Comparison of ENCODE assay signal across 12 mouse cellular contexts in genomic region chr8:91572630-91573029, GRCm38 (mm10).
DNase-seq lines count a peak whose midpoint lies in the region; ATAC-seq and TF ChIP-seq lines count a peak whose summit lies in the region.
"Had no signal": no experiment of that assay in that cellular context is flagged by ENCODE, and none has a peak within 500 bp of the region (broad histone marks: within the 10 kb centered on the region; RNA-seq: fewer than 3 reads in every experiment).

No protein-coding gene starts in this region.

- no peak overlapping the region for H3K9ac ChIP-seq in heart, embryonic 13.5 days
- H3K9ac ChIP-seq in midbrain, postnatal 0 days (replicated peaks; ENCODE audit: low read length, poor library complexity, severe bottlenecking), result no peak overlapping the region
- H3K9ac ChIP-seq: embryonic facial prominence, embryonic 15.5 days; forebrain, embryonic 13.5 days; hindbrain, embryonic 12.5 days had no signal

- no peak for TF ChIP-seq CTCF in midbrain, postnatal 0 days (IDR thresholded peaks at IDR 0.05)

- peak overlapping the region; percentile 32; the same call in 1 of the 2 replicates for H3K27ac ChIP-seq in heart, embryonic 13.5 days (replicated peaks)
- peak overlapping the region; percentile 57; the same call in 1 of the 2 replicates for H3K27ac ChIP-seq in midbrain, embryonic 10.5 days (replicated peaks)
- H3K27ac ChIP-seq in midbrain, postnatal 0 days (ENCODE audit: low read depth, low read length), result no peak overlapping the region
- H3K27ac ChIP-seq: embryonic facial prominence, embryonic 15.5 days; forebrain, embryonic 13.5 days; hindbrain, embryonic 12.5 days had no signal

- H3K4me2 ChIP-seq in heart, embryonic 13.5 days, result peak overlapping the region; percentile 3; the same call in 1 of the 2 replicates
- H3K4me2 ChIP-seq in midbrain, postnatal 0 days (ENCODE audit: low read depth, low read length, poor library complexity, severe bottlenecking), result no peak overlapping the region
- H3K4me2 ChIP-seq: embryonic facial prominence, embryonic 15.5 days; forebrain, embryonic 13.5 days; hindbrain, embryonic 12.5 days had no signal

- no peaks in the 10 kb centered on the region for H3K36me3 ChIP-seq in heart, embryonic 13.5 days
- H3K36me3 ChIP-seq in midbrain, embryonic 10.5 days, result 0 out of 2 replicates have a peak, but pooled peaks cover 3% of the 10 kb centered on the region
- no peaks in the 10 kb centered on the region for H3K36me3 ChIP-seq in midbrain, postnatal 0 days (ENCODE audit: insufficient read depth, low read length)
- H3K36me3 ChIP-seq: embryonic facial prominence, embryonic 15.5 days; hindbrain, embryonic 12.5 days had no signal

- no peaks in the 10 kb centered on the region for H3K9me3 ChIP-seq in heart, embryonic 13.5 days
- H3K9me3 ChIP-seq in midbrain, embryonic 10.5 days (replicated peaks), result 0 out of 2 replicates have a peak, but pooled peaks cover 3% of the 10 kb centered on the region
- H3K9me3 ChIP-seq in midbrain, postnatal 0 days (ENCODE audit: low read length), result no peaks in the 10 kb centered on the region
- H3K9me3 ChIP-seq: embryonic facial prominence, embryonic 15.5 days; forebrain, embryonic 13.5 days had no signal

- H3K27me3 ChIP-seq in heart, embryonic 13.5 days (replicated peaks), result no peaks in the 10 kb centered on the region
- H3K27me3 ChIP-seq in midbrain, embryonic 10.5 days (ENCODE audit: low read depth, poor library complexity, severe bottlenecking), result peaks cover 14% of the 10 kb centered on the region; the same call in 1 of the 2 replicates
- H3K27me3 ChIP-seq in midbrain, postnatal 0 days (ENCODE audit: insufficient read depth, low read length), result no peaks in the 10 kb centered on the region
- H3K27me3 ChIP-seq: hindbrain, embryonic 12.5 days had no signal

- H3K4me1 ChIP-seq in heart, embryonic 13.5 days, result peaks cover 59% of the 10 kb centered on the region
- peaks cover 78% of the 10 kb centered on the region for H3K4me1 ChIP-seq in midbrain, embryonic 10.5 days
- H3K4me1 ChIP-seq in midbrain, postnatal 0 days (ENCODE audit: insufficient read depth, low read length), result peaks cover 8% of the 10 kb centered on the region; the same call in 1 of the 2 replicates

- no peak for DNase-seq in heart, adult 8-10 months (ENCODE audit: low spot score)
- no peak for DNase-seq in midbrain, embryonic 10.5 days (ENCODE audit: low spot score)
- no peak for DNase-seq in midbrain, postnatal 0 days (ENCODE audit: low spot score)
- peak; percentile 59 for DNase-seq in kidney, postnatal 14 days
- no peak for DNase-seq in layer of hippocampus, postnatal 36 days
- DNase-seq in embryo, embryonic 10.5 days (ENCODE audit: low spot score), result no peak
- no peak for DNase-seq in retina, postnatal 1 day

- no peak for ATAC-seq in heart, embryonic 13.5 days (ENCODE audit: extremely low read depth, insufficient number of reproducible peaks, low FRiP score, low TSS enrichment)
- no peak for ATAC-seq in midbrain, postnatal 0 days (ENCODE audit: low FRiP score)
- ATAC-seq: intestine, embryonic 16.5 days had no signal

- 15% methylated on average over 4 of the region's 4 CpGs for WGBS in heart, embryonic 13.5 days
- 28% methylated on average over 4 of the region's 4 CpGs for WGBS in midbrain, embryonic 10.5 days
- WGBS in midbrain, postnatal 0 days, result 18% methylated on average over 4 of the region's 4 CpGs

- no peak overlapping the region for H3K4me3 ChIP-seq in heart, embryonic 13.5 days
- no peak overlapping the region for H3K4me3 ChIP-seq in midbrain, embryonic 10.5 days
- no peak overlapping the region for H3K4me3 ChIP-seq in midbrain, postnatal 0 days (ENCODE audit: low read depth, low read length)
- H3K4me3 ChIP-seq: embryonic facial prominence, embryonic 15.5 days; forebrain, embryonic 13.5 days; hindbrain, embryonic 12.5 days had no signal
